Mouse (Mus musculus) lung, embryonic 14.5 days (tissue): ENCODE measurements around the gene Lurap1. TPM values are rescaled to one million over a fixed set of nuclear protein-coding genes. Genes with fewer than 3 reads are reported as not detected.

Source experiments
- ATAC-seq: fragments of 200-750 bp; cut with Nextera tagmentation; 2 replicates; pipeline ENCODE4 v1.8.0; 2017; ENCODE audit warnings: mild to moderate bottlenecking, moderate TSS enrichment, moderate library complexity; ENCODE audit not compliant: insufficient read depth
- DNase-seq: peaks from one replicate; pipeline ENCODE4 v3.0.0-alpha.2; 2015
- H3K27ac ChIP-seq: fragments of 300-500 bp; sonication (generic); 2 replicates; pipeline ENCODE4 v1.5.1; 2014; ENCODE audit warnings: low read depth, mild to moderate bottlenecking, moderate library complexity
- H3K27me3 ChIP-seq: fragments of 300-500 bp; sonication (generic); 2 replicates; pipeline ENCODE4 v1.6.1; 2014; ENCODE audit warnings: low read length, control low read depth; ENCODE audit not compliant: insufficient read depth
- H3K36me3 ChIP-seq: fragments of 300-500 bp; sonication (generic); 2 replicates; pipeline ENCODE4 v1.6.1; 2014; ENCODE audit warnings: control low read depth; ENCODE audit not compliant: insufficient read depth
- H3K4me1 ChIP-seq: fragments of 300-500 bp; sonication (generic); 2 replicates; pipeline ENCODE4 v1.6.1; 2014; ENCODE audit warnings: antibody characterized with exemption, control low read depth; ENCODE audit not compliant: insufficient read depth
- H3K4me2 ChIP-seq: fragments of 300-500 bp; sonication (generic); 2 replicates; pipeline ENCODE4 v1.6.1; 2014; ENCODE audit warnings: mild to moderate bottlenecking
- H3K4me3 ChIP-seq: fragments of 300-500 bp; sonication (generic); 2 replicates; pipeline ENCODE4 v1.5.1; 2014; ENCODE audit warnings: low read depth, low read length
- H3K9ac ChIP-seq: fragments of 300-500 bp; sonication (generic); 2 replicates; pipeline ENCODE4 v1.6.1; 2014
- H3K9me3 ChIP-seq: fragments of 300-500 bp; sonication (generic); 2 replicates; pipeline ENCODE4 v1.6.1; 2016; ENCODE audit warnings: low read depth, low read length, control low read depth
- CTCF ChIP-seq: IDR thresholded peaks from 2 replicates; pipeline ENCODE4 v1.5.1; 2016; ENCODE audit warnings: antibody characterized with exemption, low read depth
- WGBS: fragments of 180-500 bp; shearing (Covaris S2); extraction: QIAGEN DNeasy Blood & Tissue Kit; methylation state at CpG from one replicate; pipeline ENCODE4 v1.1.7; 2014; 5-methylcytosine and 5-hydroxymethylcytosine counted together
- polyA plus RNA-seq: library from polyadenylated mRNA; unstranded; fragments of >200 nt; fragmentation: Nextera tagmentation; extraction: Ambion mirVana; gene quantifications from 2 replicates; pipeline ENCODE4 v1.2.1, GENCODE M21; 2014

Lurap1 gene
- polyA plus RNA-seq, 1 experiment from 2014 or later, result 2.5 TPM

- Histone ChIP-seq H3K9me3 (no peaks in the 10 kb centered on the region), H3K4me3 (no peak overlapping the region), H3K4me1 (no peaks in the 10 kb centered on the region), H3K4me2 (no peak overlapping the region), H3K36me3 (peaks cover 78% of the 10 kb centered on the region), H3K27ac (no peak overlapping the region), H3K27me3 (no peaks in the 10 kb centered on the region), H3K9ac (no peak overlapping the region)
- TF ChIP-seq CTCF, result no peak
- 75% methylated on average over 7 of the region's 7 CpGs for WGBS
- DNase-seq (no peak), ATAC-seq (no peak)
These were observed 50.2 kb downstream of the Lurap1 start for GRCm38 (mm10) chr4:116100959-116101358.

GRCm38 (mm10) chr4:116097211-116097610 is 53.9 kb downstream of the Lurap1 start:
- ATAC-seq, result no peak
- peaks cover 97% of the 10 kb centered on the region for H3K36me3 ChIP-seq
- 55% methylated on average over 8 of the region's 8 CpGs for WGBS
- no peaks in the 10 kb centered on the region for H3K27me3 ChIP-seq
- no peaks in the 10 kb centered on the region for H3K9me3 ChIP-seq
- no peak overlapping the region for H3K4me3 ChIP-seq
- no peak for DNase-seq
- no peaks in the 10 kb centered on the region for H3K4me1 ChIP-seq
- TF ChIP-seq CTCF, result no peak
- H3K9ac ChIP-seq, result no peak overlapping the region
- H3K27ac ChIP-seq, result no peak overlapping the region
- H3K4me2 ChIP-seq, result no peak overlapping the region

- 93% methylated on average over 10 of the region's 10 CpGs for WGBS
- ATAC-seq (no peak), DNase-seq (no peak)
- Histone ChIP-seq H3K27ac (no peak overlapping the region), H3K9ac (no peak overlapping the region), H3K9me3 (no peaks in the 10 kb centered on the region), H3K4me3 (no peak overlapping the region), H3K36me3 (peaks cover 96% of the 10 kb centered on the region), H3K4me2 (no peak overlapping the region), H3K4me1 (no peaks in the 10 kb centered on the region), H3K27me3 (no peaks in the 10 kb centered on the region)
- no peak for TF ChIP-seq CTCF
These were observed 54.8 kb downstream of the Lurap1 start for GRCm38 (mm10) chr4:116096291-116096690.

GRCm38 (mm10) chr4:116088510-116089249 is 62.5 kb downstream of the Lurap1 start:
- 83% methylated on average over 23 of the region's 23 CpGs for whole genome bisulfite sequencing
- DNase-seq, result no peak
- no peaks in the 10 kb centered on the region for H3K9me3 ChIP-seq
- no peak overlapping the region for H3K4me3 ChIP-seq
- no peak overlapping the region for H3K27ac ChIP-seq
- H3K27me3 ChIP-seq, result no peaks in the 10 kb centered on the region
- peaks cover 84% of the 10 kb centered on the region for H3K36me3 ChIP-seq
- H3K4me2 ChIP-seq, result no peak overlapping the region
- H3K4me1 ChIP-seq, result no peaks in the 10 kb centered on the region
- ATAC-seq, result no peak
- TF ChIP-seq CTCF, result no peak
- no peak overlapping the region for H3K9ac ChIP-seq

Other genes with a start within 250 kb of the Lurap1 start
- gene Dmbx1, start 211.4 kb downstream of the Lurap1 start, polyA plus RNA-seq, result not detected in 2 replicates
- gene Faah, start 133.4 kb downstream of the Lurap1 start, polyA plus RNA-seq, result 6.3 and 8.0 TPM in 2 replicates
- 21.9 and 24.5 TPM in 2 replicates for gene Nsun4, start 97.5 kb downstream of the Lurap1 start, polyA plus RNA-seq
- 466 and 476 TPM in 2 replicates for gene Uqcrh, start 76.3 kb downstream of the Lurap1 start, polyA plus RNA-seq
- gene Lrrc41, start 76.1 kb downstream of the Lurap1 start, polyA plus RNA-seq, result 77.2 and 82.6 TPM in 2 replicates
- 35.9 and 43.2 TPM in 2 replicates for gene Rad54l, start 27.6 kb downstream of the Lurap1 start, polyA plus RNA-seq
- gene Pomgnt1, start 27.5 kb downstream of the Lurap1 start, polyA plus RNA-seq, result 63.3 and 66.5 TPM in 2 replicates
- gene Tspan1, start 16.3 kb upstream of the Lurap1 start, polyA plus RNA-seq, result 7.0 and 7.5 TPM in 2 replicates
- not detected in 2 replicates for gene 1700042G07Rik, start 22.0 kb upstream of the Lurap1 start, polyA plus RNA-seq
- gene Gm49337, start 22.0 kb upstream of the Lurap1 start, polyA plus RNA-seq, result not detected in 2 replicates
- gene Pik3r3, start 70.3 kb upstream of the Lurap1 start, polyA plus RNA-seq, result 26.4 and 28.7 TPM in 2 replicates